Mouse (Mus musculus) heart, postnatal 0 days (tissue): ENCODE measurements around the gene Stxbp4.

ENCODE experiments used
- CTCF ChIP-seq: IDR thresholded peaks from 2 replicates; pipeline ENCODE4 v1.5.1; 2016; ENCODE audit warnings: antibody characterized with exemption, control low read depth, low read depth
- EP300 ChIP-seq: IDR thresholded peaks from 2 replicates; pipeline ENCODE4 v1.6.1; 2016; ENCODE audit warnings: antibody characterized with exemption, low read depth

- TF ChIP-seq CTCF (no peak), EP300 (no peak)
These were observed 25.8 kb downstream of the Stxbp4 start for GRCm38 (mm10) chr11:90612118-90612517.
